Mouse (Mus musculus) macrophage (primary cell): ENCODE measurements around the gene March9. TPM values are rescaled to one million over a fixed set of nuclear protein-coding genes. Genes with fewer than 3 reads are reported as not detected.
A peak's percentile ranks its signal among the peaks of the same experiment; 100 is the strongest.

Experiments
- H3K27ac ChIP-seq: fragments of 350-480 bp; formaldehyde crosslinking; 2 replicates; pipeline ENCODE4 v1.9.0; 2021
- H3K36me3 ChIP-seq: fragments of 350-480 bp; formaldehyde crosslinking; 2 replicates; pipeline ENCODE4 v1.9.0; 2021; ENCODE audit errors: inconsistent target
- H3K4me3 ChIP-seq: fragments of 350-480 bp; formaldehyde crosslinking; 2 replicates; pipeline ENCODE4 v1.9.0; 2021; ENCODE audit errors: inconsistent target
- H3K79me2 ChIP-seq: fragments of 350-480 bp; formaldehyde crosslinking; 2 replicates; pipeline ENCODE4 v1.9.0; 2021; ENCODE audit errors: inconsistent target
- WGBS: methylation state at CpG from one replicate; pipeline ENCODE4 v1.1.7; 2026; ENCODE audit warnings: inconsistent platforms; ENCODE audit not compliant: missing documents; 5-methylcytosine and 5-hydroxymethylcytosine counted together
- polyA plus RNA-seq: library from polyadenylated mRNA; stranded (reverse); fragments of 250-400 nt; gene quantifications from 3 replicates; pipeline ENCODE4 v1.2.4, GENCODE M21; 2018; ENCODE audit warnings: inconsistent platforms

The March9 gene
- polyA plus RNA-seq, 1 experiment from 2014 or later, result 1.5 TPM

DNA sequence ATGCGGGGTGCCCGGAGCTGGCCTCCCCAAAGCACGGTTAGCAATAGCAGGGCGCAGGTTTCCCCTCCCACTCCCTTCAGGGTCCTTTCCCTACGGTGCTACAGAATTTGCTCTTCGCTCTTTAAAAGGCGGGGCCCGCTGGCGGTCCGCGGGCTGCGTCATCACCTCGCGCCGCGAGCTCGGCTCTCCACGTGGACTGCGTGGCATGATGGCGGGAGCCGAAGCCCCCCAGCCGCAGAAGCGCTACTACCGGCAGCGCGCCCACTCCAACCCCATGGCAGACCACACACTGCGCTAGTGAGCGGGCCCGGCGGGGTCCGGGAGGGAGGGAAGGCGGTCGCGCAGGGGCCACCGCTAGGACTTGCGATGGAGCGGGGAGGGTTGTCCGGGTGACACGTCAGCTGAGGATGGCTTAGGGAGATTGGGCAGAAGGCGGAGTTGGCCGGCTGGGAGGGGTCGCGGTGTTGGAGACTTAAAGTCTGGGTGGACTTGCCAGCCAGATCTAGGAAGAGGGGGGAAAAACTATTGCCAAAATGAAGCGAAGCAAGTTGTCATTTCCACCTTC, 18.1 kb downstream of the March9 start:
- peak overlapping the region; percentile 32; the same call in 1 of the 2 replicates for H3K27ac ChIP-seq

DNA sequence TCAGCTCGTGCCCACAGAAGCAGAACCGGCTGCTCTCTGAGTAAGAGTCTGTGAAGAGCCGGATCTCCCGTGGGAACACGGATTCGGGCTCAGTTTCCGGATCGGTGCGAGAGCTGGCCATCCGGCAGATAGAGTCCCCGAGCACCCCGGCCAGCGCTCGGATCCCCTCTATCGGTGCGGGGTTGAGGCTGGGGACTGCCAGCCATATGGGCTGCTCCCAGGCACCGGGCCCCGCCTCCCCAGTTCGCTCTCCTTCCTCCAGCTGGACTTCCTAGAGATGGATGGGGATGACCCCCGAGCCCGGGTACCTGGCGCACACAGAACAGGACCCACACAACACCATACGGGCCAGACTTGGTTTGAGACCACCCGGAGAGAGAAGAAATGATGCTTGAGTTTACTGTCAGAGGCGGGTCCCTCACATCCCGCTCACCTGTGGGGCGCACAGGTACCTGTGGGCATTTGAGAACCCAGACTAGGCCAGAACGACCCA, 18.7 kb downstream of the March9 start, which contains the start of the genes Mettl1 and Eef1akmt3:
Gene Mettl1 (plus strand): TSS at position 141 of the 493 bp plus-strand sequence.
Gene Eef1akmt3 (minus strand): TSS at position 240 of the 493 bp plus-strand sequence.
- Histone ChIP-seq H3K4me3 (peak within 1 kb of the TSS; percentile 65), H3K36me3 (no peaks in the 10 kb centered on the region), H3K79me2 (no peaks in the 10 kb centered on the region), H3K27ac (peak within 1 kb of the TSS; percentile 32; the same call in 1 of the 2 replicates)
- 1% methylated on average over 25 of the region's 28 CpGs for WGBS

More for the DNA sequence above, 18.1 kb downstream of the March9 start:
- WGBS, result 1% methylated on average over 44 of the region's 44 CpGs
- H3K79me2 ChIP-seq, result no peaks in the 10 kb centered on the region
- peak overlapping the region; percentile 65 for H3K4me3 ChIP-seq
- H3K36me3 ChIP-seq, result no peaks in the 10 kb centered on the region

DNA sequence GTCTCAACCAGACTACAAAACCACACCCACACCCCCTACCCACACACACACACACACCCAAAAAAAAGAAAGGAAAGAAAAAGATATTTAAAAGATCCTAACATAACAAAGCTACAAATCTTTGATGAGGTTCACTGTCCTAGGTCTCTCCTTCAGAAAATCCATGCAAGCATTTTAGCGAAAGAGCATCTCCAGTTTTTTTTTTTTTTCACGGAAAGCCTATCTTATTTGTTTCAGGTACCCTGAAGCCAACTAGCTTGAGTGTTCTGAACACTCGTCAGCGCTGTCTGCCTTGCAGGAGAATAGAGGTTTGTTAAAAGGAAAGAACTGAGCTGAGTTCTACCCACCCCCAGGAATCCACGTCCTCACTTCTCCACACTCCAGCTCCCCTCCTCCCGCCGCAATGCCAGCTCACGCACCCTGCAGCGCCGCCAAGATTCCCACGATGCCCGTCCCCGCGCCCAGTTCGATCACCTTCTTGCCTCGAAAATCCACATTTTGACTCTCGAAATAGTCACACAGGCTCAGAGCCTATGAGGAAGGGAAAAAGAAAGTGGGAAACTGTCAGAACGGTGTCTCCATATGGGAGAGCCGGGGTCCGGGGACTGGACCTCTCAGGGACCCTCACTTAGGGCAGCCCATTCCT, 19.3 kb downstream of the March9 start:
- H3K27ac ChIP-seq, result no peak overlapping the region
- WGBS, result 9% methylated on average over 20 of the region's 20 CpGs
- H3K79me2 ChIP-seq, result no peaks in the 10 kb centered on the region
- no peaks in the 10 kb centered on the region for H3K36me3 ChIP-seq
- H3K4me3 ChIP-seq, result peak overlapping the region; percentile 65

DNA sequence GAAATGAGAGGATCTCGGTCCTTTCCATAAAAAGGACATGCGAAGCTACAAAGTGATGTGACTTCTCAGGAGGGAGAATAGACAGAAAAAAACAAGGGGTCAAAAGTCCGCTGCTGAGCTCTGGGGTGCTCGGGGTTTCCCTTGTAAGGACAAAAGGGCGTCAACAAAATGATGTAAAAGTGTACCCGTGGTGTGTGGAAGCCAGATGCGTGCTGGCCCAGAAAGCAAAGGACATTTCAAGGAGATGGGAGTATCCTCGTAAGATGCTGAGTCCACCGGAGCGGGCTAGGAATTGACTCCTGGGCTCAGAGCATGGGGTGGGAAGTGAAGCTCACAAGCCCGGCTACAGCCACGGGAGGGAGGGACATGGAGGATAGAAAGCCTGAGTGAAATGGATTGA, 22.3 kb downstream of the March9 start:
- Histone ChIP-seq H3K79me2 (no peaks in the 10 kb centered on the region), H3K27ac (no peak overlapping the region), H3K4me3 (no peak overlapping the region), H3K36me3 (no peaks in the 10 kb centered on the region)
- 85% methylated on average over 11 of the region's 12 CpGs for WGBS

DNA sequence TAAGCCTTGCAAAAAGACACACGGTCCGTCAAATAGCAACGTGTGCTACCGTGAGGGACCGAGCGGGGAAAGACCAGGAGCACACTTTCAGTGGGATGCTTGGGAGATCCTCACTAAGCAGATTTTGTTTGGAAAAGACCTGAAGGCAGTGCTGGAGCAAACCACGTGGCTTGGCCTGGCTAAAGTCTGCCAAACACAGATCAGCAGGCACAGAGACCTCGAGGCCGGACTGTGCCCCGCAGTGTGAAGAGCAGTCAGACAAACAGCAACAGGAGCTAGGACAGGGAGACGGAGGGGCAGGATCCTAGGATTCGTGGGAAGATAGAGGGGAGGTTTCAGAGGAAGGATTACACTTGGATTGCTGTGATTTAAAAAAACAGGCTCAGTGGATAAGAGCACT, 23.7 kb downstream of the March9 start:
- WGBS, result 84% methylated on average over 11 of the region's 12 CpGs
- H3K27ac ChIP-seq, result no peak overlapping the region
- H3K79me2 ChIP-seq, result no peaks in the 10 kb centered on the region
- H3K36me3 ChIP-seq, result no peaks in the 10 kb centered on the region
- no peak overlapping the region for H3K4me3 ChIP-seq

DNA sequence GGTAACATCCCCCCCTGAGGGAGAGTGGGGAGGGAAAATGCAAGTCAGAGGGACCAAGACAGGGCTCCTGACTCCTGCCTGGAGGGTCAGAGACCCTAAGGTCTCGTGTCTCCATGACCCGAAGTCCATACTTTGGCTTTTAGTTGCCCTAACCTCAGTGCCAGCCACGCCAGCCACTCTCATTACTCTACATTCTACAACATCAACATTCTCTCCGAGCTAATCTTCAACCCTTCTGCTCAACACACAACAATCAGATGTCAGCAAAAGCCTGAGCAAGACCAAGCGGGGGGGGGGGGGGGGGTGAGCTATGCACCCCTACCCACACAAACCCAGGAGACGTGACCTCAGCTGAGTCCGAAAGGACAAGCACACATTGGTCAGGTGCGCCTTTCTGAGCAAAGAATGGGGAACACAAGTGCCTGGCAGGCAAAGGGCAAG, 26.7 kb downstream of the March9 start:
- no peak overlapping the region for H3K4me3 ChIP-seq
- peaks cover 4% of the 10 kb centered on the region; the same call in 1 of the 2 replicates for H3K36me3 ChIP-seq
- no peak overlapping the region for H3K27ac ChIP-seq
- peaks cover 6% of the 10 kb centered on the region; the same call in 1 of the 2 replicates for H3K79me2 ChIP-seq
- WGBS, result 94% methylated on average over 6 of the region's 8 CpGs

DNA sequence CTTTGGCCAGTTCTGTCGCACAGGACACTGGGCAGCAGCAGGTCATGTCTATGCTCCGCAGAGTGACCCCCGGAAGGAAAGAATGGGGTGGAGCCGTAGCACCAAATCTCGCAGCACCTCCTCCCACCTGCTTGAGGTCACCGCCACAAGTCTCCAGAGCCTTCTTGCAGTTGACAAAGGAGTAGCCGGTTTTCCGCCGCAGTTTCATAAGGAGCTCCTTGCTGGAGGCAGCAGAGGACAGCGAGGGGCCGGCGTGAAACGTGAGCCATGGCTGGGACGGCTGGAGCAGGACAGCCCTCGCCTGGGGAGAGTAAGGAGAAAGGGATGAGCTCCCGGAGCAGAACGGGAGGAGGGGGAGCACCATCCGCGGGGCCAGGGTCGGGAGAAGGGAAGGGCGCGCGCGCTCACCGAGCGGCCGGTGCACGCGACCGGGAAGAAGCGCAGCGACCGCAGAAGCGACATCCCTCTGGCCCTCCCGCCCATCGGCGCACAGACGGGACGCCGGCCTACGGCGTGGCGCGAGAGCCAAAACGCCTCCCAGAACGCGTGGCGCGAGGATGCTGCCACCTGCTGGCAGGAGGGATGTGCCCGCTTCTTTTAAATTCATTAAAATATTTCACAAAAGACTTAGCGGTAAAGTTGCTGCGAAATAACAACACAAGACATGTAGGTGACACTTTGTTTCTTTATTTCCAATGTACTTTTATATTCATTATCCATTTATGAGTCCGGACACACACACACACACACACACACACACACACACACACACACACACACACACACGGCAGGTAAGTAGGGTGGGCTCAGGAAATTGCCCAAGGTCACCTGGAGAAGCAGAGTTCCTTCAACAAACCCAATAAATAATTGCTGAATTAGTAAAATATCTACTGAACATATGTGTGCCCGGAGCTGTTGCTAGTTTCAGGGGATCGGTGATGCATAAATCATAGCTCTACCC, 29.4 kb downstream of the March9 start, which contains the start of gene Tsfm:
Gene Tsfm (minus strand): TSS at position 505 of the 961 bp plus-strand sequence.
- 5% methylated on average over 55 of the region's 56 CpGs for WGBS
- Histone ChIP-seq H3K27ac (peak within 1 kb of the TSS; percentile 69), H3K79me2 (peaks cover 6% of the 10 kb centered on the region; the same call in 1 of the 2 replicates), H3K36me3 (peaks cover 23% of the 10 kb centered on the region; the same call in 1 of the 2 replicates), H3K4me3 (peak within 1 kb of the TSS; percentile 90)

DNA sequence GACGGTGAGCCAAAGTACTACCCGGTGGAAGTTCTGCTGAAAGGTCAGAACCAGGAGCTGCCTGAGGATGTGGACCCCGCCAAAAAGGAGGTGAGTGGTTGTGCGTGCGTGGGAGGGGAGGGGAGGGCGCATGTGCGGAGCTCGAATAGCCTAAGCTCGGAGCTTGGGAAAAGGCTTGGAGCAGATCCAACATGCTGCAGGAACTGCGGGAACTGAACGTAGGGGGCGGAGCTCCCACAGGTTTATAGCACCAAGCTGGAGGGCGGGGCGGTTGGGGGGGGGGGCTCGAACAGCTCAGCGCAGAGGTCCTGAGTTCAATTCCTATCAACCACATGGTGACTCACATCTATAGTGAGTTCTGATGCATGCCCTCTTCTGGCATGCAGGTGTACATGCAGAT, 41.6 kb downstream of the March9 start:
- no peak overlapping the region for H3K27ac ChIP-seq
- peaks cover 15% of the 10 kb centered on the region; the same call in 1 of the 2 replicates for H3K36me3 ChIP-seq
- no peaks in the 10 kb centered on the region for H3K79me2 ChIP-seq
- no peak overlapping the region for H3K4me3 ChIP-seq
- 90% methylated on average over 15 of the region's 16 CpGs for WGBS

DNA sequence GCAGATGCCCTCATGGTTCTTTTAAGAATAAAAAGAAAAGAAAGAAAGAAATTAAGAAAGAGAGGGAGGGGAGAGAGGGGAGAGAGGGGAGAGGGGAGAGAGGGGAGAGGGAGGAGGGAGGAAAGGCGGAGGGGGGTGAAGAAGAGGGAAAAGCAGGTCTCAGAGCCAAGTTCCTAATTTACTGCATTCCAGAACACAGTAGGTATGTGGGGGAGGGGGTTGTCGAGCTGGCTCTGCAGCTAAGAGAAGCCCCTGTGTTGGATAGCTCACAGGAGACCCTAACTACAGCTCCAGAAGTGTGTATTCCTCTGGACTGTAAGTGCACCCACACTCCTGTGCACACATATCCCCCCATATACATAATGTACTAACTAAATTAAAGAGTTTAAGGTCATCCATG, 42.9 kb downstream of the March9 start:
- Histone ChIP-seq H3K27ac (no peak overlapping the region), H3K79me2 (no peaks in the 10 kb centered on the region), H3K4me3 (no peak overlapping the region), H3K36me3 (peaks cover 1% of the 10 kb centered on the region; the same call in 1 of the 2 replicates)
- WGBS, result 40% methylated on average over 1 of the region's 2 CpGs

DNA sequence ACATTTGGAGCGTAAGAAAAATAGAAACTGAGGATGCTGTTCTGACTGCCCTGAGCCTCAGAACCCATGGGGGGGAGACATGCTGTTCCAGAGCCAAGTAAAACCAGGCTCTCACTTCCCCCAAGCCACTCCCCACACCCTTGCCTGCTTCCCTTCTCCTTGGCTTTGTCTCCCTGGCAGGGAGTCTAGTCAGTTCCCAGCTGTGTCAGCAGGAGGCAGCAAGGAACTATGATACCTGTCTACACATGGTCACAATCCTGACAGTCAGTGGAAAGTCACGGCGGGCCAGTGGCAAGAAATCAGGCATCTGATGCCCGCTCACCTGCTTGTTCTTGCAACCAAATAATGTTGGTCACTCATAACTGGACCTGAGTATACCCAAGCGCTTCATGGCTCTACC, 43.5 kb downstream of the March9 start:
- 75% methylated on average over 5 of the region's 5 CpGs for WGBS
- H3K36me3 ChIP-seq, result no peaks in the 10 kb centered on the region

More for the DNA sequence above, 43.5 kb downstream of the March9 start:
- no peak overlapping the region for H3K4me3 ChIP-seq
- H3K79me2 ChIP-seq, result no peaks in the 10 kb centered on the region
- H3K27ac ChIP-seq, result no peak overlapping the region

Other genes starting within 250 kb of the March9 start
- 3.6 to 7.7 TPM (median 7.0 TPM) in 3 replicates for gene Atp23, start 158.8 kb downstream of the March9 start, polyA plus RNA-seq
- gene Ctdsp2, start 81.5 kb downstream of the March9 start, polyA plus RNA-seq, result 21.1 to 77.3 TPM (median 33.3 TPM) in 3 replicates
- gene Avil, start 59.5 kb downstream of the March9 start, polyA plus RNA-seq, result not detected in 3 replicates
- gene Tsfm, start 29.3 kb downstream of the March9 start, polyA plus RNA-seq, result 4.9 to 22.2 TPM (median 12.8 TPM) in 3 replicates
- 3.0 to 14.9 TPM (median 4.6 TPM) in 3 replicates for gene Mettl1, start 18.8 kb downstream of the March9 start, polyA plus RNA-seq
- gene Eef1akmt3, start 18.7 kb downstream of the March9 start, polyA plus RNA-seq, result not detected in 3 replicates
- not detected in 3 replicates for gene Cyp27b1, start 11.9 kb downstream of the March9 start, polyA plus RNA-seq
- 131 to 178 TPM (median 145 TPM) in 3 replicates for gene Cdk4, start 3.4 kb upstream of the March9 start, polyA plus RNA-seq
- 104 to 129 TPM (median 119 TPM) in 3 replicates for gene Tspan31, start 10.1 kb upstream of the March9 start, polyA plus RNA-seq
- gene Agap2, start 15.1 kb upstream of the March9 start, polyA plus RNA-seq, result 0.25 to 0.89 TPM (median 0.42 TPM) in 3 replicates
- gene Os9, start 60.9 kb upstream of the March9 start, polyA plus RNA-seq, result 173 to 355 TPM (median 215 TPM) in 3 replicates
- 37.2 to 59.2 TPM (median 48.4 TPM) in 3 replicates for gene B4galnt1, start 105.0 kb upstream of the March9 start, polyA plus RNA-seq
- 1.2 TPM in 1 of 3 replicates, not detected in the others for gene Slc26a10, start 120.5 kb upstream of the March9 start, polyA plus RNA-seq
- gene Arhgef25, start 129.9 kb upstream of the March9 start, polyA plus RNA-seq, result not detected in 3 replicates
- gene Dtx3, start 135.5 kb upstream of the March9 start, polyA plus RNA-seq, result 10.9 to 46.7 TPM (median 15.1 TPM) in 3 replicates
- gene Pip4k2c, start 151.4 kb upstream of the March9 start, polyA plus RNA-seq, result 33.0 to 42.7 TPM (median 40.2 TPM) in 3 replicates
- gene Kif5a, start 203.2 kb upstream of the March9 start, polyA plus RNA-seq, result 0.61 to 0.67 TPM (median 0.63 TPM) in 3 replicates
- 110 to 121 TPM (median 112 TPM) in 3 replicates for gene Dctn2, start 206.2 kb upstream of the March9 start, polyA plus RNA-seq
- 13.5 to 25.4 TPM (median 19.5 TPM) in 3 replicates for gene Mbd6, start 228.8 kb upstream of the March9 start, polyA plus RNA-seq